Mouse (Mus musculus) CH12.LX (cell line): ENCODE measurements around the gene Dtl.

Experiments used
- CHD1 ChIP-seq: IDR thresholded peaks from 2 replicates; pipeline ENCODE4 v1.6.1; 2012; ENCODE audit warnings: low read depth, low read length, improper control_type of control experiment, inconsistent platforms
- CTCF ChIP-seq, 2 experiments: IDR thresholded peaks in 1 of 2; conservative IDR thresholded peaks in 1 of 2; 2 replicates each; pipeline ENCODE4 v1.5.1; 2011 to 2012; ENCODE audit warnings: low read depth in 2 of 2, low read length in 2 of 2, improper control_type of control experiment in 1 of 2, inconsistent platforms in 1 of 2, mild to moderate bottlenecking in 1 of 2, moderate library complexity in 1 of 2
- E2F4 ChIP-seq: IDR thresholded peaks from 2 replicates; pipeline ENCODE4 v1.6.1; 2011; ENCODE audit warnings: low read depth, low read length, improper control_type of control experiment; ENCODE audit not compliant: insufficient replicate concordance
- EP300 ChIP-seq: IDR thresholded peaks from 2 replicates; pipeline ENCODE4 v1.6.1; 2011; ENCODE audit warnings: low read length, improper control_type of control experiment
- JUN ChIP-seq: IDR thresholded peaks from 2 replicates; pipeline ENCODE4 v1.6.1; 2011; ENCODE audit warnings: low read depth, mild to moderate bottlenecking, low read length, improper control_type of control experiment, moderate library complexity; ENCODE audit not compliant: insufficient read depth
- MEF2A ChIP-seq: IDR thresholded peaks from 2 replicates; pipeline ENCODE4 v1.6.1; 2014; ENCODE audit warnings: low read depth, mild to moderate bottlenecking, inconsistent platforms, low read length, improper control_type of control experiment, borderline replicate concordance
- NELFE ChIP-seq: IDR thresholded peaks from 2 replicates; pipeline ENCODE4 v1.6.1; 2011; ENCODE audit warnings: low read depth, low read length, improper control_type of control experiment
- POLR2A ChIP-seq: IDR thresholded peaks from 2 replicates; pipeline ENCODE4 v1.6.1; 2011; ENCODE audit warnings: low read depth, mild to moderate bottlenecking, improper control_type of control experiment, low read length
- RCOR1 ChIP-seq: conservative IDR thresholded peaks from 2 replicates; pipeline ENCODE4 v1.6.1; 2012; ENCODE audit warnings: low read depth, mild to moderate bottlenecking, inconsistent platforms, low read length, improper control_type of control experiment
- SIN3A ChIP-seq: IDR thresholded peaks from 2 replicates; pipeline ENCODE4 v1.6.1; 2012; ENCODE audit warnings: low read length, improper control_type of control experiment, inconsistent platforms
- SMC3 ChIP-seq: IDR thresholded peaks from 2 replicates; pipeline ENCODE4 v1.6.1; 2011; ENCODE audit warnings: low read depth, low read length, improper control_type of control experiment
- USF1 ChIP-seq: IDR thresholded peaks from 2 replicates; pipeline ENCODE4 v1.6.1; 2014; ENCODE audit warnings: low read depth, mild to moderate bottlenecking, inconsistent platforms, low read length, improper control_type of control experiment
- USF2 ChIP-seq: conservative IDR thresholded peaks from 2 replicates; pipeline ENCODE4 v1.6.1; 2011; ENCODE audit warnings: low read depth, low read length, improper control_type of control experiment
- ZC3H11A ChIP-seq: IDR thresholded peaks from 2 replicates; pipeline ENCODE4 v1.6.1; 2012; ENCODE audit warnings: low read depth, mild to moderate bottlenecking, inconsistent platforms, low read length, improper control_type of control experiment

DNA sequence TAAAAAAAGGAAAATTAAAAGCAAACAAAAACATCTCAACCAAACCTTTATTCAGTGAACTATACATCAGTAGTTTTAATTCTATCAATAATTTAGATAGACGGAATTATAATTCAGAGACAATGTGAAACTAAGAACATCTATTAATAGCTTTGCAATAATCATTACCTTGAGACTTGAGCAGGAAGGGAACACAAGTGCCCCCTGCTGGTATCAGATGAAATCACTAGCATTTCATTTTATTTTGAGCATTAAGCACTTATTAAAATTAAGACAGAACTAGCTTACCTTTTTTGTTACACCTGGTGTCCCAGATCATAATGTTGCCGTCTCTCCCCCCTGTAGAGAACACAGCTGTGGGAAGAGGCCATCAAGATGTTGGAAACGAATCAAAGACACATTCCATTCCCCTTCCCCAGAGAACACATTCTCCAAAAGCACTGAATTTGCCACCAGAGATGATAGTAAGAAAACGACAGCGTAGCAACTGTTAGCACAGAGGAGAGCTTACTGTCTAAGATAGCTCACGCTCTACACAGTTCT is 12.4 kb downstream of the Dtl start:
- no peak for TF ChIP-seq JUN
- no peak for TF ChIP-seq USF2
- TF ChIP-seq CTCF (conservative IDR thresholded peaks at IDR 0.05 in 1 of 2, IDR thresholded peaks at IDR 0.05 in 1 of 2; ENCODE audit: low read depth in 2 of 2, low read length in 2 of 2), result peak; percentile 41 to 72
- TF ChIP-seq ZC3H11A, result no peak
- no peak for TF ChIP-seq SIN3A
- TF ChIP-seq NELFE, result no peak
- no peak for TF ChIP-seq POLR2A
- no peak for TF ChIP-seq RCOR1
- no peak for TF ChIP-seq USF1
- TF ChIP-seq E2F4, result no peak
- TF ChIP-seq EP300, result no peak
- TF ChIP-seq MEF2A, result peak; percentile 60; the same call in 1 of the 2 replicates
- no peak for TF ChIP-seq CHD1
- TF ChIP-seq SMC3, result peak; percentile 54
